ENCODE assay signal across 33 mouse cellular contexts in genomic region chr14:8224805-8225204, GRCm38 (mm10). TPM values are rescaled to one million over a fixed set of nuclear protein-coding genes. Genes with fewer than 3 reads are reported as not detected.
"Had no signal": no experiment of that assay in that cellular context is flagged by ENCODE, and none has a peak within 500 bp of the region (broad histone marks: within the 10 kb centered on the region; RNA-seq: fewer than 3 reads in every experiment).

No protein-coding gene starts in this region.

- H3K27ac ChIP-seq: heart, adult 2 months; heart, embryonic 13.5 days; heart, embryonic 15.5 days; hindbrain, embryonic 10.5 days; hindbrain, embryonic 13.5 days; hindbrain, embryonic 15.5 days; hindbrain, postnatal 0 days; kidney, embryonic 15.5 days; kidney, postnatal 0 days; limb, embryonic 10.5 days; limb, embryonic 12.5 days; liver, embryonic 12.5 days; liver, embryonic 14.5 days had no signal

- H3K4me1 ChIP-seq: heart, embryonic 13.5 days; limb, embryonic 10.5 days; limb, embryonic 12.5 days had no signal

- ATAC-seq: hindbrain, postnatal 0 days; intestine, embryonic 16.5 days had no signal

- H3K9me3 ChIP-seq: heart, embryonic 13.5 days; heart, embryonic 15.5 days; hindbrain, embryonic 10.5 days; hindbrain, embryonic 13.5 days; hindbrain, embryonic 15.5 days; kidney, embryonic 15.5 days; limb, embryonic 10.5 days; limb, embryonic 12.5 days; liver, embryonic 12.5 days had no signal

- DNase-seq: gastrocnemius, postnatal 14 days; gastrocnemius, postnatal 36 days; heart, adult 2 months; heart, postnatal 14 days; heart, postnatal 4 days; kidney, adult 11 months; kidney, adult 2 months; kidney, adult 9 months; kidney, postnatal 14 days; kidney, postnatal 36 days; layer of hippocampus, adult 9-11 months; layer of hippocampus, postnatal 36 days; liver had no signal

- H3K9ac ChIP-seq: heart, embryonic 13.5 days; heart, embryonic 15.5 days; hindbrain, embryonic 13.5 days; hindbrain, embryonic 15.5 days; kidney, embryonic 15.5 days; limb, embryonic 12.5 days; liver, embryonic 12.5 days; liver, embryonic 14.5 days had no signal

- H3K27me3 ChIP-seq: heart, embryonic 13.5 days; heart, embryonic 15.5 days; hindbrain, embryonic 15.5 days; kidney, embryonic 15.5 days; limb, embryonic 12.5 days; liver, embryonic 12.5 days had no signal

- H3K4me2 ChIP-seq: heart, embryonic 11.5 days; heart, embryonic 13.5 days; heart, embryonic 15.5 days; hindbrain, embryonic 13.5 days; hindbrain, embryonic 15.5 days; kidney, embryonic 15.5 days; limb, embryonic 12.5 days; liver, embryonic 12.5 days had no signal

- H3K4me3 ChIP-seq: heart, adult 2 months; heart, embryonic 13.5 days; heart, embryonic 15.5 days; hindbrain, embryonic 10.5 days; hindbrain, embryonic 13.5 days; hindbrain, embryonic 15.5 days; kidney, embryonic 15.5 days; limb, embryonic 10.5 days; limb, embryonic 12.5 days; liver, embryonic 12.5 days had no signal

RNA-seq across cellular contexts. Expression of gene Acox2, which starts 34.3 kb away (rescaled TPM):
- total RNA-seq: heart, postnatal 4 days; hindbrain, postnatal 0 days; layer of hippocampus, adult 18-20 months; layer of hippocampus, adult 8-10 months; layer of hippocampus, postnatal 36 days; left cerebral cortex, adult 18-20 months; left cerebral cortex, postnatal 14 days; left cerebral cortex, postnatal 36 days had no signal
- polyA plus RNA-seq: heart, embryonic 15.5 days; heart, postnatal 0 days; hindbrain, embryonic 10.5 days; hindbrain, embryonic 13.5 days; limb, embryonic 12.5 days had no signal
